Mouse (Mus musculus): Measurements from ENCODE around the gene Tmem185a.
"Not testable (repeated sequence)": the region's sequence is repeated elsewhere in the genome, so short reads cannot be mapped to it uniquely, and the experiment has no call there.

Tmem185a gene

GRCm38 (mm10) chrX:70476792-70477776 is at the start of gene Tmem185a:
TSS of gene Tmem185a (minus strand) at chrX:70477180.
- peak; percentile 48 to 62 for DNase-seq (ENCODE audit: low spot score in 2 of 2)

- DNase-seq (ENCODE audit: low spot score in 2 of 2), result not testable (repeated sequence)
These were observed 37.4 kb upstream of the Tmem185a start for GRCm38 (mm10) chrX:70514413-70514812.

GRCm38 (mm10) chrX:70487328-70487727 is 10.3 kb upstream of the Tmem185a start:
- DNase-seq (ENCODE audit: low spot score in 2 of 2), result not testable (repeated sequence)

GRCm38 (mm10) chrX:70482154-70482553 is 5.2 kb upstream of the Tmem185a start:
- no peak for DNase-seq (ENCODE audit: low spot score in 2 of 2)

DNA sequence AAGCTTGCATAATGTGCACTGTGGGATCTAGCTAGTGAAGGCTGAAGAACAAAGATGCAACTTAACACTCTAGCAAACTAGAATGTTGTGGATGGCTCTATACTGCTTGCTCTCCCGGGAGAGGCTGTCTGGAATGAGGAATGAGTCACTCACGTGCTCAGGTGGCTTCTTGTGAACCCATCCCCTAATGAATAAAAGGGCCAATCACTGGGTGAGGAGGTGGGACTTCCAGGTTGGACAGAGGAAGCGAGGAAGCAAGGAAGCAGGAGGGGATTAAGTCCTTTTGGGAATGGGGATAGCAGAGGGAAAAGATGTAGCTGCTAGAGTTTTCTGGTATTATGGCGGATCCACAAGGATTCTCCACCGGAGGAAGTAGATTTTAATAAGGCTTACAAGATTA is 1.7 kb upstream of the Tmem185a start:
- no peak for DNase-seq (ENCODE audit: low spot score in 2 of 2)

DNA sequence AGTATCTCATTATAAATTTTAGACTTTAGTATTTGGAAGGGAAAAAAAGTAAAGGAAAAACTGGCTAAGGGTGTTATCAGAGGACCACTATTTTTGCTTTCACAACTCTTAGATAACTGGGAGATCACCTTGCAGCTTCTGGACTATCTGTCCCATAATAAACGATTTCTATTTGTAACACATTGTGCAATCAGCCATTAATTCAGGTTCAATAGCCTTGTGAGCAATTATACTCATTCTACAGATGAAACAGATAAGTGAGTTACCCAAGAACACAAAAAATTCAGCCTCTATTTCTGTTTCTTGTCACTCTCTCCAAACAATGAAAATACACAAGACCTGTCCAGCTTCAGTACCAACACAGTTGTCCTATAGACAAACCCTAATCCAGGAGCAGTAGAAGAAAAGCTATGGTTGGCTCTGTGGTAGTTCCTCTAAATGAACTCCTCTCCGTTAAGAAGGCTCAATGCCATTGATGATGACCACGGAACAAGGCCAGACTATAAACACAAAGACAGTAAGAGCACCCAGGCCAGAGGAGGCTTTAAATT is 1.7 kb downstream of the Tmem185a start:
- no peak for DNase-seq (ENCODE audit: low spot score in 2 of 2)

GRCm38 (mm10) chrX:70466897-70467296 is 10.1 kb downstream of the Tmem185a start:
- no peak for DNase-seq (ENCODE audit: low spot score in 2 of 2)

GRCm38 (mm10) chrX:70465489-70465888 is 11.5 kb downstream of the Tmem185a start:
- no peak for DNase-seq (ENCODE audit: low spot score in 2 of 2)

DNA sequence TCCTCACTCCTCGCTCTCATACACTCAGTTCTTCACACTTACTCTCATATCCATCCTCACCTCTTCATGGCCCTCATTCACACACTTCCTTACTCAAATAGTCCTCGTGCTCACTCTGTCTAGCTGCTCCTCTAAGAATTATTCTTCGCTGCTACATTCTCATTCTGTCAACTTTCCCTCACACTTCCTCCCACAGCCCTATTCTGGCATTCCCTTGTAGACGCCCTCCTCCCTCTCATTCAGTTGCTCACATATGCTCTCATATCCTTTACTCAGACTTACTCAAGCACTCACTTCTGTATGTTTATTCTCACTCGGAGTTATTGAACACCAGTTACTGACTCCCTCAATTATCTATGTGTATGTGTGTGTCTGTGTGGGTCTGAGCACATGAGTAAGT is 13.4 kb downstream of the Tmem185a start:
- DNase-seq (ENCODE audit: low spot score in 2 of 2), result no peak

GRCm38 (mm10) chrX:70452359-70452758 is 24.6 kb downstream of the Tmem185a start:
- DNase-seq (ENCODE audit: low spot score in 2 of 2), result not testable (repeated sequence)

DNA sequence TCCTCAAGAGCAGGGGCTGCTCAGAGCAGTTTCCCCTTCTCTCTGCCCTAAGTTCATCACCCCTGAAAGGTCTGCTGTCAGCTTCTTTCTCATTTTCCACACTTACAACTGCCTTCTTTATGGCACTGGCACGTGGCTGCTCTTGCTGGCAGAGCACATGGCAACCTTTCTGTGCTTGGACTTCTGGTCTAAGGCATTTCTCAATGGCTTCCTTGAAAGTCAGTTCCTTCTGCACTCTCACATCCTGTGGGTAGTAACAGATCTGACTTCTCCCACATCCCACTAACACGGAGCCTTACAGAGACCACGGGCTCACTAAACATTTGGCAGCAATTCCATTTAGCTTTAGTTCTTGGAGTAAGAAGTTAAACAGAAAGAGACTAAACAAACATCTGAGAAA is 51.5 kb downstream of the Tmem185a start:
- not testable (repeated sequence) for DNase-seq (ENCODE audit: low spot score in 2 of 2)
